Mouse (Mus musculus) heart, embryonic 14.5 days (tissue): ENCODE measurements around the gene 1700066M21Rik. TPM values are rescaled to one million over a fixed set of nuclear protein-coding genes. Genes with fewer than 3 reads are reported as not detected.

Experiments used
- ATAC-seq: fragments of 200-750 bp; cut with Nextera tagmentation; 2 replicates; pipeline ENCODE4 v1.8.0; 2017; ENCODE audit warnings: low read depth, moderate TSS enrichment; ENCODE audit not compliant: insufficient number of reproducible peaks, insufficient read depth, low FRiP score
- H3K27ac ChIP-seq, 2 experiments: fragments of 200-500 bp in 1 of 2; fragments of 300-500 bp in 1 of 2; sonication (generic) in 1 of 2; replicated peaks in 1 of 2; 2 replicates each; pipeline ENCODE4 v1.5.1; 2012 to 2014; ENCODE audit warnings: low read depth in 2 of 2, low read length in 2 of 2, control low read depth in 1 of 2, mild to moderate bottlenecking in 1 of 2, mixed read lengths in 1 of 2; ENCODE audit not compliant: control insufficient read depth in 1 of 2, insufficient read depth in 1 of 2
- H3K27me3 ChIP-seq: fragments of 300-500 bp; sonication (generic); 2 replicates; pipeline ENCODE4 v1.6.1; 2014; ENCODE audit warnings: mild to moderate bottlenecking, low read length, control low read depth; ENCODE audit not compliant: control insufficient read depth, insufficient read depth
- H3K36me3 ChIP-seq: fragments of 300-500 bp; sonication (generic); 2 replicates; pipeline ENCODE4 v1.6.1; 2014; ENCODE audit warnings: mild to moderate bottlenecking, control low read depth, low read length, mixed read lengths; ENCODE audit not compliant: control insufficient read depth, insufficient read depth
- H3K4me1 ChIP-seq, 2 experiments: fragments of 200-500 bp in 1 of 2; fragments of 300-500 bp in 1 of 2; sonication (generic) in 1 of 2; 2 replicates each; pipeline ENCODE4 v1.6.1; 2012 to 2014; ENCODE audit warnings: low read length in 2 of 2, control low read depth in 1 of 2, mixed read lengths in 1 of 2; ENCODE audit not compliant: control insufficient read depth in 2 of 2, insufficient read depth in 2 of 2
- H3K4me2 ChIP-seq: fragments of 300-500 bp; sonication (generic); 2 replicates; pipeline ENCODE4 v1.6.1; 2014; ENCODE audit warnings: mild to moderate bottlenecking, low read length
- H3K4me3 ChIP-seq, 2 experiments: fragments of 200-500 bp in 1 of 2; fragments of 300-500 bp in 1 of 2; sonication (generic) in 1 of 2; 2 replicates each; pipeline ENCODE4 v1.5.1; 2012 to 2014; ENCODE audit warnings: low read length in 2 of 2, mild to moderate bottlenecking in 2 of 2, control low read depth in 1 of 2, low read depth in 1 of 2, moderate library complexity in 1 of 2; ENCODE audit not compliant: control insufficient read depth in 1 of 2, insufficient read depth in 1 of 2
- H3K9ac ChIP-seq: fragments of 300-500 bp; sonication (generic); 2 replicates; pipeline ENCODE4 v1.6.1; 2014; ENCODE audit warnings: mild to moderate bottlenecking, low read length
- H3K9me3 ChIP-seq: fragments of 300-500 bp; sonication (generic); 2 replicates; pipeline ENCODE4 v1.6.1; 2016; ENCODE audit warnings: low read length, control low read depth; ENCODE audit not compliant: control insufficient read depth
- WGBS: fragments of 180-500 bp; shearing (Covaris S2); extraction: QIAGEN DNeasy Blood & Tissue Kit; methylation state at CpG from one replicate; pipeline ENCODE4 v1.1.7; 2014; 5-methylcytosine and 5-hydroxymethylcytosine counted together
- polyA plus RNA-seq: library from polyadenylated mRNA; unstranded; fragments of >200 nt; fragmentation: Nextera tagmentation; extraction: Ambion mirVana; gene quantifications from 2 replicates; pipeline ENCODE4 v1.2.1, GENCODE M21; 2014

The 1700066M21Rik gene
- polyA plus RNA-seq, 1 experiment from 2014 or later, result 8.7 TPM

- no peak overlapping the region for H3K27ac ChIP-seq
- no peaks in the 10 kb centered on the region for H3K36me3 ChIP-seq
- no peaks in the 10 kb centered on the region for H3K4me1 ChIP-seq
- no peak overlapping the region for H3K4me3 ChIP-seq
- H3K9ac ChIP-seq, result no peak overlapping the region
- no peak overlapping the region for H3K4me2 ChIP-seq
- ATAC-seq, result no peak
- H3K9me3 ChIP-seq, result no peaks in the 10 kb centered on the region
- no peaks in the 10 kb centered on the region for H3K27me3 ChIP-seq
- WGBS, result 44% methylated on average over 14 of the region's 14 CpGs
Observed at GRCm38 (mm10) chr1:57339156-57339796, 38.1 kb upstream of the 1700066M21Rik start.

GRCm38 (mm10) chr1:57341197-57341596, 36.2 kb upstream of the 1700066M21Rik start:
- 32% methylated on average over 2 of the region's 2 CpGs for WGBS
- Histone ChIP-seq H3K4me2 (no peak overlapping the region), H3K36me3 (no peaks in the 10 kb centered on the region), H3K4me3 (no peak overlapping the region), H3K4me1 (no peaks in the 10 kb centered on the region), H3K9me3 (no peaks in the 10 kb centered on the region), H3K27ac (no peak overlapping the region), H3K9ac (no peak overlapping the region), H3K27me3 (no peaks in the 10 kb centered on the region)
- no peak for ATAC-seq

GRCm38 (mm10) chr1:57347487-57347886, 29.9 kb upstream of the 1700066M21Rik start:
- Histone ChIP-seq H3K4me2 (no peak overlapping the region), H3K9me3 (no peaks in the 10 kb centered on the region), H3K9ac (no peak overlapping the region), H3K4me1 (no peaks in the 10 kb centered on the region), H3K4me3 (no peak overlapping the region), H3K36me3 (no peaks in the 10 kb centered on the region), H3K27me3 (no peaks in the 10 kb centered on the region), H3K27ac (no peak overlapping the region)
- ATAC-seq, result no peak

GRCm38 (mm10) chr1:57351941-57352340, 25.5 kb upstream of the 1700066M21Rik start:
- Histone ChIP-seq H3K9ac (no peak overlapping the region), H3K4me3 (no peak overlapping the region), H3K4me1 (no peaks in the 10 kb centered on the region), H3K4me2 (no peak overlapping the region), H3K27ac (no peak overlapping the region), H3K36me3 (no peaks in the 10 kb centered on the region), H3K27me3 (no peaks in the 10 kb centered on the region), H3K9me3 (no peaks in the 10 kb centered on the region)
- WGBS, result 40% methylated on average over 1 of the region's 1 CpGs
- no peak for ATAC-seq

- no peak overlapping the region for H3K27ac ChIP-seq
- no peaks in the 10 kb centered on the region for H3K4me1 ChIP-seq
- no peaks in the 10 kb centered on the region for H3K9me3 ChIP-seq
- no peak for ATAC-seq
- H3K4me2 ChIP-seq, result no peak overlapping the region
- no peak overlapping the region for H3K4me3 ChIP-seq
- no peaks in the 10 kb centered on the region for H3K27me3 ChIP-seq
- H3K9ac ChIP-seq, result no peak overlapping the region
- no peaks in the 10 kb centered on the region for H3K36me3 ChIP-seq
- WGBS, result 84% methylated on average over 5 of the region's 5 CpGs
Observed at GRCm38 (mm10) chr1:57358546-57358945, 18.9 kb upstream of the 1700066M21Rik start.

- no peak overlapping the region for H3K9ac ChIP-seq
- H3K36me3 ChIP-seq, result no peaks in the 10 kb centered on the region
- no peak overlapping the region for H3K4me3 ChIP-seq
- no peak for ATAC-seq
- H3K4me1 ChIP-seq, result no peaks in the 10 kb centered on the region
- H3K9me3 ChIP-seq, result no peaks in the 10 kb centered on the region
- 91% methylated on average over 3 of the region's 3 CpGs for WGBS
- no peaks in the 10 kb centered on the region for H3K27me3 ChIP-seq
- no peak overlapping the region for H3K27ac ChIP-seq
- H3K4me2 ChIP-seq, result no peak overlapping the region
Observed at GRCm38 (mm10) chr1:57367446-57367845, 10.0 kb upstream of the 1700066M21Rik start.

- Histone ChIP-seq H3K9ac (no peak overlapping the region), H3K27me3 (no peaks in the 10 kb centered on the region), H3K4me1 (no peaks in the 10 kb centered on the region), H3K36me3 (no peaks in the 10 kb centered on the region), H3K27ac (no peak overlapping the region), H3K4me3 (no peak overlapping the region), H3K9me3 (no peaks in the 10 kb centered on the region), H3K4me2 (no peak overlapping the region)
- ATAC-seq, result no peak
- WGBS, result 76% methylated on average over 4 of the region's 4 CpGs
Observed at GRCm38 (mm10) chr1:57369111-57369510, 8.3 kb upstream of the 1700066M21Rik start.

GRCm38 (mm10) chr1:57370451-57370850, 7.0 kb upstream of the 1700066M21Rik start:
- Histone ChIP-seq H3K4me1 (no peaks in the 10 kb centered on the region), H3K4me2 (no peak overlapping the region), H3K36me3 (no peaks in the 10 kb centered on the region), H3K9me3 (no peaks in the 10 kb centered on the region), H3K4me3 (no peak overlapping the region), H3K27me3 (no peaks in the 10 kb centered on the region), H3K27ac (no peak overlapping the region), H3K9ac (no peak overlapping the region)
- WGBS, result 59% methylated on average over 4 of the region's 4 CpGs
- ATAC-seq, result no peak
